Mouse (Mus musculus) stomach, embryonic 14.5 days (tissue): Measurements from ENCODE around the gene 5330417H12Rik. TPM values are rescaled to one million over a fixed set of nuclear protein-coding genes. Genes with fewer than 3 reads are reported as not detected.

Experiments used
- ATAC-seq: fragments of 200-750 bp; cut with Nextera tagmentation; 2 replicates; pipeline ENCODE4 v1.8.0; 2017; ENCODE audit warnings: low read depth, moderate TSS enrichment; ENCODE audit not compliant: insufficient number of reproducible peaks, insufficient read depth, low FRiP score
- H3K27ac ChIP-seq: fragments of 300-500 bp; sonication (generic); 2 replicates; pipeline ENCODE4 v1.5.1; 2014; ENCODE audit warnings: mild to moderate bottlenecking, low read length, moderate library complexity, mixed read lengths
- H3K27me3 ChIP-seq: fragments of 300-500 bp; sonication (generic); 2 replicates; pipeline ENCODE4 v1.6.1; 2014; ENCODE audit warnings: low read length, control low read depth, mixed read lengths; ENCODE audit not compliant: control insufficient read depth, insufficient read depth
- H3K36me3 ChIP-seq: fragments of 300-500 bp; sonication (generic); 2 replicates; pipeline ENCODE4 v1.6.1; 2014; ENCODE audit warnings: mild to moderate bottlenecking, control low read depth, low read length, moderate library complexity, mixed read lengths; ENCODE audit not compliant: control insufficient read depth, insufficient read depth
- H3K4me1 ChIP-seq: fragments of 300-500 bp; sonication (generic); 2 replicates; pipeline ENCODE4 v1.6.1; 2014; ENCODE audit warnings: low read length, control low read depth, mixed read lengths; ENCODE audit not compliant: control insufficient read depth, insufficient read depth
- H3K4me2 ChIP-seq: fragments of 300-500 bp; sonication (generic); replicated peaks from 2 replicates; pipeline ENCODE4 v1.6.1; 2014; ENCODE audit warnings: low read depth, low read length, control low read depth
- H3K4me3 ChIP-seq: fragments of 300-500 bp; sonication (generic); 2 replicates; pipeline ENCODE4 v1.5.1; 2014; ENCODE audit warnings: low read depth, low read length, control low read depth
- H3K9ac ChIP-seq: fragments of 300-500 bp; sonication (generic); replicated peaks from 2 replicates; pipeline ENCODE4 v1.6.1; 2014; ENCODE audit warnings: low read depth, mild to moderate bottlenecking, control low read depth, low read length, moderate library complexity, mixed read lengths
- H3K9me3 ChIP-seq: fragments of 300-500 bp; sonication (generic); 2 replicates; pipeline ENCODE4 v1.6.1; 2016; ENCODE audit warnings: low read depth, low read length, control low read depth; ENCODE audit not compliant: control insufficient read depth
- WGBS: fragments of 180-500 bp; shearing (Covaris S2); extraction: QIAGEN DNeasy Blood & Tissue Kit; methylation state at CpG from one replicate; pipeline ENCODE4 v1.1.7; 2014; 5-methylcytosine and 5-hydroxymethylcytosine counted together
- polyA plus RNA-seq: library from polyadenylated mRNA; unstranded; fragments of >200 nt; fragmentation: Nextera tagmentation; extraction: Ambion mirVana; gene quantifications from 2 replicates; pipeline ENCODE4 v1.2.1, GENCODE M21; 2014

Gene 5330417H12Rik
- not detected in 2 replicates for polyA plus RNA-seq

DNA sequence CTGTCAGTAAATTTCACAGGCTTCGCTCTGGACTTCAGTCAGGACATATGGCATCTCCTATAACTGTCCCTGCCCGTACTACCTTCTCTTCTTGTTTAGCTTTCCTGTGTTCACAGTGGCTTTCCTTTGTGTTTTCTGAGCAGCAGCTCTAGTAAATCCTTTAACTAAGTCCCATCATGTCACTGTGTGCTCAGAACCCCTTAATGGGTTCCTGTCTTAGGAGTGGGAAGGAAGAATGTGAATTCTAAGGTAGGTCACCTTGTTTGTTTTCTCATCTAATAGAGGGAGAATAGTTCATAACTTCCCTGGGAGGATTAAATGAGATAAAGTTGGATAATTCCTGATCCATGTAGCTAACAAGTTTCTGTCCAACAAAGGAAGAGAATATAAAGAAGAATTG, at the start of gene 5330417H12Rik:
Gene 5330417H12Rik (minus strand): TSS at position 101 of the 400 bp plus-strand sequence.
- H3K9ac ChIP-seq = no peak within 1 kb of the TSS
- no peak within 1 kb of the TSS for H3K27ac ChIP-seq
- no peak within 1 kb of the TSS for H3K4me2 ChIP-seq
- no peaks in the 10 kb centered on the region for H3K9me3 ChIP-seq
- no peak within 1 kb of the TSS for H3K4me3 ChIP-seq
- H3K36me3 ChIP-seq = no peaks in the 10 kb centered on the region
- no peaks in the 10 kb centered on the region for H3K27me3 ChIP-seq
- 74% methylated on average over 2 of the region's 2 CpGs for WGBS
- no peak for ATAC-seq
- H3K4me1 ChIP-seq = no peaks in the 10 kb centered on the region

DNA sequence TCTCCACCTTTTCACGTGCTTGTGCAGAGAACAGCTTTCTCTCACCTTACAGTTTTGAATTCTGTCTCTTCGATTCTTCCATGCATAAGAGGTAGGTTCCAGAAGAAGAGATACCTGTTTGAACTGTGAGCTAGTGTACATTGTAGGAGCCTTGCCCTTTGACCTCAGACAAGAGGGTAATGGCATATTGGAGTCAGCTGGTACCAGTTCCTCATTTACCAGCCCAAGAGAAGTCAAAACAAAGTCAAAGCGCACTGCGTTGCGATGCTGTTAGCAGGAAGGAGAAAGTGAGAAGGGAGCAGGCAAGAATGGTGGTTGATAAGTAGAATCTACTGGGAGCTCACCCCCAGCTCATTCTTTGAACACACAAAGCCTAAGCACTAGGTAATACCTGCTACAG, 43.6 kb upstream of the 5330417H12Rik start:
- no peaks in the 10 kb centered on the region for H3K27me3 ChIP-seq
- no peaks in the 10 kb centered on the region for H3K9me3 ChIP-seq

DNA sequence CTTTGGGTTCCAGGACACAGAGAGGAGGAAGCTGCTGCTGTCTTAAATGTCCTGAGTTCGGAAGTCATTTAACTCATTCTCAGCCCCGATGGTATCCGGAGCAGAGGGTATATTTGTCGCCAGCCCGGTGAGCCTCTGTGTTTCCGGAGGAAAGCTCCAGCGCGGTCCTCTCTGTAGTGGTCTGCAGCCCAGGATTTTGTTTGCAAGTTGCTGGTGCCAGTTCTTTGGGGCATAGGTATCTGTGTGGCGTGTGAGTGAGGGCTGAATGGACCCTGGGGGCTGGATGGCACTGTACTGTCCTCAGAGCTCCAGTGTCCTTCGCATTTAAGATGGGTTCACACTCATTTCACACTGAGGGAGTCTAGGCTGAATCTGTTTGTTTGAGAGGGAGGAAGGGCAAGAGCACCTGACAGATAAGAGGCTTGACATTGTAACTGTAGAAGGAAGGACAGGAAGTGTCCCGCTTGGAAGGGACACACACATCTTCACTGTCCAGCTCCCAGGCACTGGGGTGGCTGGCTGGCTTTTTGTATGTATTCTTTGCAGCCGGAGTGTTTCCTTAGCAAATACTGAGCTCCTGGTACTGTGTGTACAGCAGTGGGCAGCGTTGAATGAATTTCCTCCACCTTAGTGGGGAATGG, 41.4 kb upstream of the 5330417H12Rik start:
- no peaks in the 10 kb centered on the region for H3K36me3 ChIP-seq
- peaks cover 60% of the 10 kb centered on the region for H3K4me1 ChIP-seq
- H3K27me3 ChIP-seq = no peaks in the 10 kb centered on the region
- H3K4me2 ChIP-seq = peak overlapping the region; percentile 45
- H3K27ac ChIP-seq = peak overlapping the region; percentile 90
- H3K9me3 ChIP-seq = no peaks in the 10 kb centered on the region
- ATAC-seq = no peak
- 41% methylated on average over 13 of the region's 13 CpGs for WGBS
- H3K9ac ChIP-seq = peak overlapping the region; percentile 32
- H3K4me3 ChIP-seq = peak overlapping the region; percentile 26

More for the DNA sequence above, 43.6 kb upstream of the 5330417H12Rik start:
- Histone ChIP-seq H3K4me1 (peaks cover 42% of the 10 kb centered on the region), H3K9ac (no peak overlapping the region), H3K4me2 (no peak overlapping the region), H3K27ac (no peak overlapping the region), H3K36me3 (no peaks in the 10 kb centered on the region), H3K4me3 (no peak overlapping the region)
- WGBS = 83% methylated on average over 5 of the region's 5 CpGs
- ATAC-seq = no peak

DNA sequence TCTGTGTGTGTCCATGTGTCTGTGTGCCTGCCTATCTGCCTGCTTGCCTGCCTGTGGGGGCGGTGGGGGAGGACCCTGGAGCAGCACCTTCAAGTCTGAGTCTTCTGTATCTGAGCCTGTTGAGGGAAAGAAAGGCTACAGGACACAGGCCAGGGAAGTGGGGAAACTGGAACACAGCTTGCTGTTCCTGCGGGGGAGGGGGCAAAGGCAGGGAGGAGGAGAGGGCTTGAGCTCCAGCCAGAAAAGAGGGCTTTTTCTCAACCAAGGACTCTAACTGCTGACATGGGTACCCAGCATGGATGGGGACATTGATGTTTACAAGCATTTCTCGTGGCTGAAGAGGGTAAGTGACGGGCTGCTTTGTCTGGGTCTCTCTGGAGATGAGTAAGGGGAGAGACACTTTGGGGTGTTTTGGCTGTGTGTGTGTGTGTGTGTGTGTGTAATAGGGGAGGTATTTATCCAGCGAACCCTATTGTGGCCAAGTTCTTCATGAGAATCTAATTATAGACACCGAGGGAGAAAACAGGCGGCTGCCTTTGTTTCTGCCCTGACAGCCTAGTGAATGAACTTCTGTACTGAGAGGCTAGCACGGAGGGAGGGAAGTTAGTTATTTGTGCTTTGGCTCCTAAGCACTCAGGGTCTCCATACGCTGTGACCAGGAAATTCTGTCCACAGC, 40.8 kb upstream of the 5330417H12Rik start:
- Histone ChIP-seq H3K4me2 (peak overlapping the region; percentile 45), H3K36me3 (no peaks in the 10 kb centered on the region), H3K9me3 (no peaks in the 10 kb centered on the region), H3K27ac (peak overlapping the region; percentile 90), H3K9ac (peak overlapping the region; percentile 32), H3K27me3 (no peaks in the 10 kb centered on the region), H3K4me3 (peak overlapping the region; percentile 26), H3K4me1 (peaks cover 62% of the 10 kb centered on the region)
- peak; percentile 23; the same call in 1 of the 2 replicates for ATAC-seq
- WGBS = 14% methylated on average over 9 of the region's 9 CpGs

DNA sequence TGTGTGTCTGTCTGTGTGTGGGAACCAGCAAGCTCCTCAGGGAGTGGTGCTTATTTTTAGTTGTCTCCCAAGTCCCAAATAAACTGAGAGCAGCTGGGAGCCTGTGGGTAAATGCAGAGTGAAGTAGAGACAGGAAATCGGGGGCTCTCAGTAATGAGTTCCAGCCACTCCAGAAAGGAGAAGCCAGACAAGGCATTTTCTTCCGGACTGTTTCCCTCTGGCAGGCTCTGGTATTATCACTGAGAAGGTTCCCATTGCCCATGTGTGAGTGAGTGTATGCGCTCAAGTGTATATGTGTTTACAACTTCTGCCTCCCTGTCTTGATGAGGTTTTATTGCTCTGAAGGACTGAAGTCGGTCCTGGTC, 40.2 kb upstream of the 5330417H12Rik start:
- Histone ChIP-seq H3K4me2 (peak overlapping the region; percentile 45), H3K4me1 (peaks cover 62% of the 10 kb centered on the region), H3K27ac (peak overlapping the region; percentile 90), H3K4me3 (peak overlapping the region; percentile 26), H3K36me3 (no peaks in the 10 kb centered on the region), H3K9me3 (no peaks in the 10 kb centered on the region), H3K9ac (peak overlapping the region; percentile 32), H3K27me3 (no peaks in the 10 kb centered on the region)
- no peak for ATAC-seq
- WGBS = 11% methylated on average over 4 of the region's 4 CpGs

DNA sequence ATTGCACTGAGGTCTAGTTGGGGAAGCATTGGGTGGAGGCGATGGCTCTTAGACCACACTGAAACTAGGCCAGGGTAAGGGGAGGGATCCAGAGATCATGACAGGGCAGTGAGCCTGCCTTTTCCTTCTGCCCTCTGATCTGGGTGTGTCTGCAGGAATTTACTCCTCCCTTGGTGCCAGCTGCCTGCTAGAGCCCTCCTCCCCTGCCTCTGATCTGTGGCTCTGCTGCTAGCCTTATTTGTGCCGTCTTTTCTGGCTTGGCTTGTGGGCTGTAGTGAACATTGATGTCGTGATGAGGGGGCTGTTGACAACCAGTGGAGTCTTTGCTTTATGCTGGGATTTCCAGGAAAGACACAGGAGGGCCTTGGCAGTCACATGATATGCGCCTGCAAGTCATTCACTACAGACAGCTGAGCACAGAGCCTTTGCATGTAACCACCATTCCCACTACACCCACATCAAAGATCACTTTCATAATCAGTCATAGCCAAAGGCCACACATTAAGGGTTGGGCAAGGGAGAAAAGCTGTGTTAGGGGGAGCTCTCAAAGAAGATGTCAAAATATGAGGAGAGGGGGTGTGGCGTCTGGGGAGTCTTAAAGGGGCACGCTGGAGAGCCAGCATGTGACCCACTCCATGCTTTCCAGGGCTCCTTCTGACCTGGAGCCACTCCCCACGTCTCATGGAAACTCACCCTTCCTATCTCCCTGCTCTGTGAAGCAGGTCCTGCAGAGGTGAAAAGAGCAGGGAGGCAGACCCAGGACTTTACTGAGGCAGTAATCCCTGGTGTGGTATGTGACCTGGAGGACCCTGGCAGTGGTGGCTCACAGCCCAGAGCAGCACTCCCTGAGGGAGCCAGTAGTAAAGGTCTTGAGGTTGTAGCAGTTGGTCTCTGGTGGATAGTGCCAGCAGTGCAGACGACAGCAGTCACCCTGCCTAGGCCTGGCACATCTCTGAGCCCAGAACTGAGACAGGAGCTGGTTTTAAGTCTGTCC, 39.4 kb upstream of the 5330417H12Rik start:
- WGBS = 30% methylated on average over 8 of the region's 8 CpGs
- Histone ChIP-seq H3K4me1 (peaks cover 62% of the 10 kb centered on the region), H3K27me3 (no peaks in the 10 kb centered on the region), H3K9me3 (no peaks in the 10 kb centered on the region), H3K4me3 (no peak overlapping the region), H3K9ac (peak overlapping the region; percentile 2), H3K36me3 (no peaks in the 10 kb centered on the region), H3K4me2 (peak overlapping the region; percentile 45), H3K27ac (peak overlapping the region; percentile 90)
- peak; percentile 21 for ATAC-seq

DNA sequence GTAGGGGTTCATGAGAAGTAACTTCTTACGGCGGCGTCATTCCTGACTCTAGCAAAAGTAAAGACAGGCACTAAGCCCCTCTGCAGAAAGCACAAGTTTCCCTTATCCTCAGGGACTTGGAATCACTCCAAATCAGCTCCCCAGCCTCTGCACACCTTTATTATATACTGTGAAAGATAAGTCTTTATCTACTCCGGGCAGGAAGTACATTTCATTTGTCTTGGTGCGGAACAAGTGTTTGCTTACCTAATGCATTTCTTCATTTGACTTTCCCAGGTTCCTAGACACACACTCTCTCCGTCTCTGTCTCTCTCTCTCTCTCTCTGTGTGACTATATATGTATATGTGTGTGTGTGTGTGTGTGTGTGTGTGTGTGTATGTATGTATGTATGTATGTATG, 38.7 kb upstream of the 5330417H12Rik start:
- H3K27ac ChIP-seq = peak overlapping the region; percentile 90; the same call in 1 of the 2 replicates
- no peaks in the 10 kb centered on the region for H3K36me3 ChIP-seq
- no peaks in the 10 kb centered on the region for H3K9me3 ChIP-seq
- H3K4me2 ChIP-seq = no peak overlapping the region
- peaks cover 62% of the 10 kb centered on the region for H3K4me1 ChIP-seq
- 37% methylated on average over 6 of the region's 6 CpGs for WGBS
- no peak overlapping the region for H3K9ac ChIP-seq
- no peaks in the 10 kb centered on the region for H3K27me3 ChIP-seq
- peak; percentile 38; the same call in 1 of the 2 replicates for ATAC-seq
- no peak overlapping the region for H3K4me3 ChIP-seq

DNA sequence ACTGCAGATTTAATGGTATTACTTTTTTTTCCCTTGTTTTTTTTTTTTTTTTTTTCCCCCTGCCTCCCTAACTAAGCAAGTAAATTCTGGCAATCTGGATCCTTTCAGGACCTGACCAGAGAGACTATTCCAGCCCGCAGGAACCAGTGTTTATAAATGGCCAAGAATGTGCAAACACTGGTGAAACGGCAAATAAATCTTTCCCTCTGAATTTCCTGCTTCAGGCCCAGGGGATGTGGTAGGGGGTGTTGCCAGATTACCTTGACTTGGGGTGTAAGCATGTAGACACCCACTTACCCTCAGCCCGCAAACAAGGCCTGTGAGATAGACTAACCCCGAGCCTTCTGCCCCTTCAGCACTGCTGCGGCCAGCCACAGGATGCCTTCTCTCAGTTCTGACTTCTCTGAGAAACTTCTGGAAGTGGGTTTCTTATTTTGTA, 36.9 kb upstream of the 5330417H12Rik start:
- 23% methylated on average over 5 of the region's 5 CpGs for WGBS
- H3K9me3 ChIP-seq = no peaks in the 10 kb centered on the region
- H3K36me3 ChIP-seq = no peaks in the 10 kb centered on the region
- H3K9ac ChIP-seq = no peak overlapping the region
- H3K4me3 ChIP-seq = no peak overlapping the region
- peak overlapping the region; percentile 83; the same call in 1 of the 2 replicates for H3K27ac ChIP-seq
- no peak for ATAC-seq
- no peaks in the 10 kb centered on the region for H3K27me3 ChIP-seq
- no peak overlapping the region for H3K4me2 ChIP-seq
- H3K4me1 ChIP-seq = peaks cover 53% of the 10 kb centered on the region
